Mouse (Mus musculus) heart, postnatal 36 days (tissue): ENCODE data around the gene Chrd. TPM values are rescaled to one million over a fixed set of nuclear protein-coding genes. Genes with fewer than 3 reads are reported as not detected.

Source experiments
- DNase-seq, 2 experiments: peaks; one replicate each; pipeline ENCODE4 v3.0.0; 2021 to 2022
- intact Hi-C: fragments of 180-260 bp; cut with DNase I; formaldehyde crosslinking; loops from one replicate; pipeline ENCODE4 v1.15.1; 2025
- total RNA-seq, 2 experiments: library from RNA; stranded (reverse); gene quantifications; 2 replicates each; pipeline ENCODE4 v1.2.3; 2021

The Chrd gene
- total RNA-seq, 2 experiments from 2014 or later: 2.1 to 2.5 TPM

DNA sequence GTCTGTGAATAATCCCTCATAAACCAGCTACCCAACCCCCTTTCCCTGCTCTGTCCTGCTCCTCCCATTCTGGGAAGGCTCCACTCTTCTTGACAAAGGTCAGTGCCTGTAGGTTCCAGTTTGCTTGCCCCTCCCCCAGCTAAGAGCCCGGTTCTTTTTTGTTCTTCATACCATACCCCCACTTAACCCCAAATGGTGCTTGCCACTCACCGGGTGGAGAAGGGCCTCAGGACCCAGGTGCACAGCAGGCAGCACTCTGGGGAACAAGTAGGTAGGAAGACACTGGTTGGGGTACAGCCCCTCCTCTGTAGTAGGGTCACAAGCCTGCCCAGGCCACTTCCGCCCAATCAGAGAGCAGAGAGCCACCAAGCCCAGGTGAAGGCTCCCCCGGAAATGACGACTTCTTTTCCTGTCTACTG, 2.6 kb upstream of the Chrd start:
- no peak for DNase-seq
- intact Hi-C loops: loop anchor here (10.0 kb wide), 1 partner anchor 164 kb away; no protein-coding TSS in a partner anchor

DNA sequence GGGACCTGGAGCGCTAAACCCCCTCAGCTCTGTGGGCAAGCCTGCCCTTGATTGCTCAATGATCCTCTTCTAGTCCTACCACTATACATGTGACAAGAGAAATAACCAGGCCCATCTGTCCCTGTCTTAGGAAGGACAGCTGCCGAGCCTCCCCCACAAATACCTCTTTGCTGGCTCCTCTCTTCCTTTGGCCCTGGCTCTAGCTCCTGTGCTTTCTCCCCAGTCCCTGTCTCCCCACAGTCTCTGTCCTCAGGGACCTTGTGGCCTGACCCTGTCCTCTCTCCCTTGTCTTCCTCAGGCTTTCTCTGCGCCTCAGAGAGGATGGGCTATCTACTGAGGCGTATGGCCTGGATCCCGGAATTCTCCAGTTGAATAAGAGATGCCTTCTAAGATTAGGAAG, 1.2 kb upstream of the Chrd start:
- no peak for DNase-seq
- intact Hi-C loops: loop anchor here (10.0 kb wide), 1 partner anchor 163 kb away; no protein-coding TSS in a partner anchor

DNA sequence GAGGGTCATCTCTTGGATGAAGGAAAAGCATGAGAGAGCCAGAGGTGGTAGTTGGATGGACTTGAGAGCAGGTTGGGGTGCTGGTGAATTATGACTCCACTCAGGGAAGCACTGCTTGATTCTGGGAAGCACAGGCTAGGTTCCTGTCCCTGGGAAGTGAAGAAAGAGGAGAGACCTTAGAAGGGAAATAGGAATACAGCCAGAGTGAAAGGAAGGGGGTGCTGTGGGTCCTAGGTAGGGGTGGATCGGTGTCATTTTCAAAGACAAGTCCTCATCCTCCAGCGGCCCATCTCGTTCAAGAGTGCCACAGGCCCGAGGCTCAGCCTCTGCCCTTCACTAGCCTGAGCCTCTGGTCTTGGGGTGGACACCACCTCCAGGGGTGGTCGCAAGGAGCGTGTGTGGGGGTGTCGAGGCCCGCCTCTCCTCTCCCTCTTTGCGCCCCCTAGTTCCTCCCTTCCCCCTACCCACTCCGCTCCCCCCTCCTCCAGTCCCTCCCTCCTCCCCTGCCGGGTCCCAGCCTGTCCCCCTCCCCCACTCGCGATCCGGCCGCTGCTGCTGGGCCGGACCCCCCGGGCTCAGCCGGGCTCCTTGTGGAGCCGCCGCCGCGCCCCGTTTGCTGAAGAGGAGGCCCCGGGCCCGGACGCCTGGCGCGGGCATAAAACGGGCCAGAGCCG, 539 bp upstream of the Chrd start:
- intact Hi-C loops: loop anchor here (10.0 kb wide), 1 partner anchor 162 kb away; no protein-coding TSS in a partner anchor
- no peak for DNase-seq

DNA sequence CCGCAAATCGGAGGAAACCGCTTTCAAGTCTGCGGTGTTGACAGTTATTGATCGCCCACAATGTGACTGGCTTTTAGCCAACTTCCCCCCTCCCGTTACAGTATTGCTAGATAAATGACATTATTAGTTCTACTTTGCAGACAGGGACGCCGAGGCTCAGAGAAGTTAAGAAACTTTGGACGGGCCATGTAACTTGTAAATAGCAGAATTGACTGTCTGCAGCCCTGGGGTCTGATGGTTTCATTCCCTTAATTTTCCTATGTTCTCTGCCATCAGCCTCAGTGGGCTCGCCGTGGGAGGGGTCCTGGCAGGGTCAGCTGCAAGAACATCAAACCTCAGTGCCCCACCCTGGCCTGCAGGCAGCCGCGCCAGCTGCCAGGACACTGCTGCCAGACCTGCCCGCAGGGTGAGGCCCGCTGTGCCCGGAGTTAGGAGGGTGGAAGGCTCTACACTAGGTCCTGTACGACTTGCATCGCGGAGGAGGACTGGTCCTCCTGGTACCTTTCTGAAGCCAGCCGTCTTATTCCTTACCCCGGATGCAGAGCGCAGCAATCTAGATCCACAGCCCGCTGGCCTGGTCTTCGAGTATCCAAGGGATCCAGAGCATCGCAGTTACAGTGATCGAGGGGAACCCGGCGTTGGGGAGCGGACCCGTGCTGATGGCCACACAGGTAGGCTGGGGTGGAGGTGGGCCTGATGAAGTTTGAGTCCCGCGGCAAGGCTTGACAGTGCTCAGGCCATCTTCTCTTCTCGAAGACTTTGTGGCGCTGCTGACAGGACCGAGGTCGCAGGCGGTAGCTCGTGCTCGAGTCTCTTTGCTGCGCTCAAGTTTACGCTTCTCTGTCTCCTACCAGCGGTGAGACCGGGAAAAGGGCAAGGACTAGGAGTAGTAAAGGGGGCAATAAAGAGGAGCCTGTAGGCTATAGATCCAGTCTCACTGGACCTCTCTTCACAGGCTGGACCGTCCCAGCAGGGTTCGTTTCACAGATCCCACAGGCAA, 1.1 kb downstream of the Chrd start, which contains the start of gene Thpo:
Gene Thpo (minus strand): TSS at position 781 of the 1,000 bp plus-strand sequence.
- DNase-seq: no peak
- intact Hi-C loops: loop anchor here (10.0 kb wide), 1 partner anchor 161 kb away; no protein-coding TSS in a partner anchor

DNA sequence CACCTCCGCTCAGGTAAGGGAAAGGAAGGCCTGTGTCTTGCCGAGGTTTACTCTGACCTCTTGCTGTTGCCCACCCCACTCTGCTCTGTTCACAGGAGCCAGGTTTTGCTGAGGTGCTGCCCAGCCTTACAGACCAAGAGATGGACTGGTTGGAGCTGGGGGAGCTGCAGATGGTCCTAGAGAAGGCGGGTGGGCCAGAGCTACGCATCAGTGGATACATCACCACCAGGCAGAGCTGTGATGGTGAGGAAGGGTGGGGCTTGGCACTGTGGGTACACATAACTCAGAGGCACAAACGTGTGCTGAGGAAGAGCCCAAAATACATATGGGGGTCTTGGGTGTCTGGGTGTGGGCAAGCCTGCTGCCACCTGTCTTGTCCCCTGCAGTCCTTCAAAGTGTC, 2.7 kb downstream of the Chrd start:
- intact Hi-C loops: loop anchor here (10.0 kb wide), 1 partner anchor 159 kb away; no protein-coding TSS in a partner anchor
- DNase-seq: no peak

DNA sequence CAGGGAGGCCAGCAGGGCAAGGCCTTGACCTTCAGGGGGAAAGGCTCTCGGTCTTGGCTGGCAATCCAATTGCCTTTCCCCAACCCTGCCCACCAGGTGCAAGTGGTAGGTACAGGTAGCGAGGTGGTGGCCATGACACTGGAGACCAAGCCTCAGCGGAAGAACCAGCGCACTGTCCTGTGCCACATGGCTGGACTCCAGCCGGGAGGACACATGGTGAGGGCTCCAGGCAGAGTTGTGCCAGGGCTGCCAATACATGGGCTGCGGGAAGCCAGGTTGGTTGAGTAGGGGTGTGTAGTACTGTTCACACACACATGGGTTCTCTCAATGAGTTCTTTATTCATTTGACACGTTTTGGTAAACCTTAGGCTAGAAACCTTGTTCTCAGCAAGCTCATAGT, 3.2 kb downstream of the Chrd start:
- intact Hi-C loops: loop anchor here (10.0 kb wide), 1 partner anchor 159 kb away; no protein-coding TSS in a partner anchor
- DNase-seq: no peak

DNA sequence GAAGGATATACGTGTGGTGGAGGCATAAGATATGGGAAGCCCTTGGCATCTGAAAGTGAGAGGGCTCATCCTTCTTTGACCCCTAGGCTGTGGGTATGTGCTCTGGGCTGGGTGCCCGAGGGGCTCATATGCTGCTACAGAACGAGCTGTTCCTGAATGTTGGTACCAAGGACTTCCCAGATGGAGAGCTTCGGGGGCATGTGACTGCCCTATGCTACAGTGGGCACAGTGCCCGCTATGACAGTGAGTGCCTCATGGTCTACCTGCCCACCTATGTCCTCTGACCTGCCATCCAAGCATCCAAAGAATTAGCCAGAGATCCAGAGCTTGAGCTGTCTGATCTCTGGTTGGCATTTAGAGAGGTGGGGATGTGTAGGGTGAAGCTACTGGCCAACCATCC, 3.9 kb downstream of the Chrd start:
- intact Hi-C loops: loop anchor here (10.0 kb wide), 1 partner anchor 158 kb away; no protein-coding TSS in a partner anchor

DNA sequence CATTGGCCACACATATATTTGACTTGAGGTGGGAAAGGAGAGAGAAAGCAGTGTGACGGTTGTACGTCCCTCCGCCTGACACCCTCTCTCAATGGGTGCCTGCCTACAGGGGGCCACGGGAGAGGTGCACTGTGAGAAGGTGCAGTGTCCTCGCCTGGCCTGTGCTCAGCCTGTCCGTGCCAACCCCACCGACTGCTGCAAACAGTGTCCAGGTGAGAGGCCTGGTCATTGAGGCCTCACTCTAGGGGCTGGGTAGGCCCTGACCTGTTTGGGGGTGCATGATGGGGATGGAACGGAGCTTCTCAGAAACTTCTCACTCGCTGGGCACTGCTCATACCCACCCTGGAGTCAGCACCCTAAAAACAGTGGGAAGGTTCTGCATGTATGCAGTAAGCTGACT, 6.9 kb downstream of the Chrd start:
- DNase-seq: no peak
- intact Hi-C loops: loop anchor here (10.0 kb wide), 1 partner anchor 155 kb away; no protein-coding TSS in a partner anchor

More for the DNA sequence above, 3.9 kb downstream of the Chrd start:
- DNase-seq: no peak

DNA sequence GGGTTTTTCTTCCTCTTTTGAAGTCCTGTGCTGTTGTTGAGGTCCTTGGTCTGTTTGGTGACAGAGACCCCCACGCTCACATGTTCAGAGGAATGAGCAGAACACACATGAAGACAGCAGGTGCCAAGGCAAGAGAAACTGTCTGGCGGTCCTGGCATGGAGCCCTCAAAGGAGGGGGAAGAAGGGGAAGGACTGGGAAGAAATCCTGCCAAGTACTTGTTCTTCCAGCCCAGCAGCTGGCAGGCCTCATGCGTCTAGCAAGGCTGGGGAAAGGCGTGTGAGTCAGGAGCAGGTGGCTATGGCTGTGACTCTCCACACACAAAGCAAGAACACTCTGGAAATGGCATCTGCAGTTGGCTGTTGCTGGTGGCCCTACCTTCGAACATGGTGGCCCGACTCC, 13.7 kb downstream of the Chrd start:
- intact Hi-C loops: no loop called here

DNA sequence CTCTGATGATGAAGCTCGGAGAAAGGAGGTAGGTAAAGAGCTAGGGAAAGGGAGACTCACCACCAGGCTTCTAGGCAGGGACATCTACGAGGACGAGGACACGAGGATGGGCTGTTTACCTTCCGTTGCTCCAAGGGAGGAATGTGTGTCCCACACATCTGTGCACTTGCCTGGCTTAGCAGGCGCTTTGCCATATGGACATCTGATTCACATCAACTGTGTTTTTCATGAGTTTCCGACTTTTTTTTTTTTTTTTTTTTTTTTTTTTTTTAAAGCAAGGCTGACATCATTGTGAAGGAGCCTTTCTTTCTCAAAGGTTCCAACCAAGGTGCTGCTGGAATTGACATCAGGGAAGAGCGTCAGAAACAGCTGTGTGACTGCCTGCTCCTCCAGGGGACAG, 17.6 kb downstream of the Chrd start:
- peak in 1 of 2 experiments; percentile 22 for DNase-seq
- intact Hi-C loops: no loop called here

More for the DNA sequence above, 13.7 kb downstream of the Chrd start:
- DNase-seq: peak; percentile 75 to 80

DNA sequence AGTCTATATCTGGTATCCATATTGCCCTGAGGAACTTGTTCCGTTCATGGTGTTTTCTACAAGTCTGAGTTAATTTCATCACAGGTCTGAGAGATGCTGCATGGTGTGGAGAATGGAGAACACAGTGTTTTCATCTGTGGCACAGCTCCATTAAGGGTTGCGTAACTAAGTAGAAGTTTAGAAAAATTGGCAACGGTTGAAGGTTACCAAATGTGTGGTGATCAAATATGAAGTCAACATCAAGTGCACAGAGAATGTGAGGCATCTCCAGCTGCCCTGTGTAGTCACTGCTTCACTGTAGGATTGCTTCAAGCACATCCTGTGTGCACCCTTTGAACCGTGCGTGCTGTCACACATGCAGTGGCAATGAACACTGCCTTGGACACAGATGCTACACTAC, 23.1 kb downstream of the Chrd start:
- intact Hi-C loops: no loop called here
- DNase-seq: peak; percentile 39 to 43

DNA sequence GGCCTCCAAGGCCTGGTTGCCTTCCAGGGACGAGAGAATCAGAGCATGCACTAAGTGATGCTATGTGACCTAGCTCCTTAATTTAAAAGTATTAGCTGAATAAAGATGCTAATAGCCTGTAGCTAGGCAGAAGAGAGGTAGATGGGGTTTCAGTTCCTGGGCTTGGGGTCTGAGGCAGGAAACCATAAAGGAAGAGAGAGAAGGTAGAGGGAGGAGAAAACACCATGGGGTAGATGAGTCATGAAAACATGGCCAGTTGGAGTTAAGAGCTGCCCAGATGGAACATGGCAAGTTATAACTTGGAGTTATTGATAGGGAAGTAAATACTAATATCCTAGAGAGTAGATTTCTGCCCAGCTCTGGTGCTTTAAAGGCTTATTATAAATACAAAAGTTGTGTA, 24.5 kb downstream of the Chrd start:
- DNase-seq: no peak
- intact Hi-C loops: no loop called here

DNA sequence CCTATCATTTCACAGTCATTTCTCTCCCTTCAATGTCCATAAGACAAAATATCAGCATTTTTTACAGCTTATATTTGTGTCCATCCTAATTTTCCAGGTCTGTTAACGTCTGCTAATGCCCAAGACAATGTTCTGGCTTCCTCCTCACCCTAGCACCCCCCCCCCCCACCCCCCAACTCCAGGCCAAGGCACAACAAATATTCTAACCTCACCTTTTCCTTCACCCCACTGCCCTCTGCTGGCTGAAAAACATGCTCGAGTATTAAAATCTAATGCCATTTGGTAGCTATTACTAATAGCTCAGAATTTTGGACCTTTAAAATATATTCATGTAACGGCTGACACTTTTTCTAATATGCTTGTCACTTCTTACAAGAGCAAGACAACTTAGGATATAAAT, 28.8 kb downstream of the Chrd start:
- DNase-seq: peak; percentile 45 to 67
- intact Hi-C loops: loop anchor here (1.0 to 5.0 kb wide), 2 partner anchors 37 to 264 kb away; partner anchors contain the start of gene Eif2b5

DNA sequence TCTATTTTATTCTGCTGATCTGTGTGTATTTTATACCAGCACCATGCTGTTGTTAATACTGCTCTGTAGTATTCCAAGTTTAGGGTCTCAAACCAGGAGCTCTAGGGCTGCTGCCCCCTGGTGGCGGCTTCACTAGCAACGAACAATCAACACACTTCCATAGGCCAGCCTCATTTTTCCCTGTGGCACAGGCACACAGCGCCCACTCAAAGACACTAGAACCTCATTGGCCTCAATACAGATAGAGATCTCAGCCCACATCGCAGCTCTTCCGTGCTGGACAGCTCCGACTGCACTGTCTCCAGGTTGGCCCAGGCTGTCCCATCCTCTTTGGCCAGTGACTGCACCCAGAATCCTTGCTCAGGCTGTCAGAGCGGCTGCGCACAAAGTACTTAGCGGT, 32.3 kb downstream of the Chrd start:
- DNase-seq: peak; percentile 44 to 69
- intact Hi-C loops: no loop called here

DNA sequence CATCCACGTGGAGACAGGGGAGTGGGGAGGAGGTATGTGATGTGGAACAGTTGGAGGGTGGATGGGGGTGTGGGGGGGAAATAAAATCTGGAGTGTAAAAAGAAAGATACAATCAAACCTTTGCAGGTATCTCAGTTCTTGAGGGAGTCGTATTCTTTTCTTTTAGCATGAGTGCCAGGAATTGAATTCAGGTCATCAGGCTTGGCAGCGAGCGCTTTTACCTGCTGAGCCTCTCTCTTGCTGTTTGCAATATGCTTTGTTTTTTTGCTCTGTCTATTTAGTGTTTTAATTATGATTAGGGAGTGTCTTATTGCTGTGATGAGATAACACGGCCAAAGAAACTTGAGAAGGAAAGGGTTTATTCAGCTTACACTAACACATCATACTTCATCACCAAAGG, 42.1 kb downstream of the Chrd start:
- no peak for DNase-seq
- intact Hi-C loops: no loop called here

DNA sequence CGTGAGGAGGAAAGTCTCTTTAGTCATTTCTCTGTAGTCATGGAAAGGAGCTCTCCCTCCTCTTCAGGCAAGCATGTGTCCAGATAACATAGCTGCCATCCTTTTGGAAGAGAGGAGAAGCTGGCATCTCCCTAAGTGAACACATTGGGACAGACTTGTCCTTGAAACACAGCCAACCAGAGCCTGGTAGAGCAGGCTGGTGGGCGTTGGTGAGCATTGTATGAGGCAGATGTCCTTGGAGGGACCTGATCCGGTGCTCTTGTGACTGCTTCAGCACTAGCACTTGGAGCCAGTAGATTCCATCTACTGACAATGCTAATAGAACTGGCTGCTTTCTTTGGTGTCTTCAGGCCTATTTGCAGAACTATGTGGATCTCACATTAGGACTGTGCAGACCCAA, 46.9 kb downstream of the Chrd start:
- DNase-seq: no peak
- intact Hi-C loops: no loop called here

DNA sequence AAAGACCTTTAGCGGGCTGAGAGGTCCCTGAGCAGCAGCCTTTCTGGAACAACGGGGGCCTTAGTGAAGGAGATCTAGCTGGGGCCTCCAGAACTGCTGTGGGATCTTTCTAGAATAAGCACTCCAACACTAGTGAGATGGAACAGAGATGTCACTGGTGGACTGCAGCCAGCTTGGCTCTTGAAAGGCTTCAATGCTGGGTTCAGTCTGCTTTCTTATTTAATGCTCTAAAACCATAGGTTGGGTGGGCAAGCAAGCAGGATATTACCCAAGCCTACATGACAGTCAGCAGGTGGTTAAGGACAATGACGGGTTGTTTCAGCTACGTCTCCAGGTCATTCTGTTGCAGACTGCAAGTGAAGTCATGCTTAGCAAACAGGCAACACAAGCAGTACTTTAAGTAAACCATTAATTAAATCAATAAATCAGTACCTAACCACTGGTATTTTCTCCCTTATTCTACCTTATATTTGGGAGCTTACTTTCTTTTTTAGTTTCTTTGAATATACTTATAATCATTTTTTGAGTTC, 48.2 kb downstream of the Chrd start:
- DNase-seq: no peak
- intact Hi-C loops: no loop called here

DNA sequence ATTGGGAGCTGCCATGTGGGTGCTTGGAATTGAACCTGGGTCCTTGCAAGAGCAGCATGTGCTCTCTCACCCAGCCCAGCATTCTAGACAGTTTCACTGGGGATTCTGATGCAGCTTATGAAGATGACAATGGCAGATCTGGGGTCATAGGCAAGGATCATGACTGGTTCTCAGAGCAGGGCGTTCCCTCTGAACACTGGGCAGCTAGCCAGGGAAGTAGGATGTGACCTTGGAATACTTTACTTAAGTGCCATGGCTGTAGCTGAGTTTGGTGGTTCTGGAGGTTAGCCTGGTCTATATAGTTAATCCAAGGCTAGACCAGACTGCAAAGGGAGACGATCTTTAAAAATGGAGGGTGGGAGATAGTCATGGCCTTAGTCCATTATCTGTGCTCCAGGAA, 51.0 kb downstream of the Chrd start:
- intact Hi-C loops: no loop called here
- DNase-seq: no peak

DNA sequence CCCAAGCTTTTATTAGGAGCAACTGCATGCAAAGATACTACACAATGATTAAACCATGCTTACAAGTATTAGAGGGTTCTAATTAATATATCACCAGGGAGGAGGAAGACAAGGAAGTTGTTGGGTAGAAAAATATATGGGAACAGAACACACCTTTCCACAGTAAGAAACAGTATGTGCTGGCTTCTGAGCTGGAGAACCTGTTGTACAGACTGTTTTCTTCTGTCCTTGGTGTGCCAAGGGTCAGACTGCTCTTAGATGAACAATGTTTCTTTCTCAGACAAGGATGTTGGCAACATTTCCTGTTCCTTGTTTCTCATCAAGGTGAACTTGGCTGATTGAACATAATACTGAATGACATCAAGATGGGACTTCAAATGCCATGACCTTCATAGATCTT, 51.8 kb downstream of the Chrd start:
- DNase-seq: no peak
- intact Hi-C loops: no loop called here

DNA sequence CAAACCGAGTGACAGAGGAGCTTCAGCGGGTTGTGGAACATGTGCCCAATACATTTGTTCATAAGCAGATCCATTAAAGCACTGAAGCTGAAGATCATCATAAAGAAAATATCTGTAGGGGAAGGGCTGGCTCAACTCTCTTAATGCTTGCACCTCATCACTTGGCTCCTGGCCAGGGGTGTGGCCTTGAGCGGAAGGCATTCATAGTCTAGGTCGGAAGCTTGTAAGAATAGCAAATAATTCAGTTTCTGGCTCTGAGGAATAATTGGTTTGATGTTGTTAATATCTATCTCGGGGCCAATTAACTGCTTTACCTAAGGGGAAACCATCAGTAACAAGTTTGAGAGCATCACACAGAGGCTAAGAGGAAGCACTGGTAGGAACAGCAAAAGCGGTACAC, 53.6 kb downstream of the Chrd start:
- DNase-seq: no peak
- intact Hi-C loops: no loop called here

DNA sequence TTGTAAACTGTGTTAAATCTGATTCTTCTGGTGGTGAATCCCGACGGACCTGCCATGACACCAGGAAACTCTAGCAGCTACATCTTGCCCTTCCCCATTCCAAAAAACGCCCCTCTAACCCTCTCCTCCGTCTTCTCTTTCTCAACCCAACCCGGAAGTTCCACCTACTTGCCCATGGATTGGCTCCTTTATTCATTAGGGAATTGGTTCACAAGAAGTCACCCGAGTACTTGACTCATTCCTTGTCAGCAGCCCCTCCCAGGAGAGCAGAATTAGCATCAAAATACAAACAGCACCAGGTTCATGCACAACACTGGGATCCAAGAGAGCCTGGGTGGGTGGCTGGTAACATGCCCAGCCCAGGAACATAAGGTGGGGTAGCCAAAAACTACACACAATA, 58.9 kb downstream of the Chrd start:
- no peak for DNase-seq
- intact Hi-C loops: no loop called here
